Mouse (Mus musculus) megakaryocyte, embryonic 14.5 days (primary cell): ENCODE measurements at regions not wholly inside any gene's neighbourhood (a gene's known extent, or its start where the extent isn't known, plus 50 kb on each side); places are given as distances from the start of the nearest gene placed in this dataset.

Experiments
- FLI1 ChIP-seq: IDR thresholded peaks from 2 replicates; pipeline ENCODE4 v1.6.1; 2012; ENCODE audit warnings: low read length, inconsistent platforms, mixed read lengths
- GATA1 ChIP-seq: IDR thresholded peaks from 3 replicates; pipeline ENCODE4 v1.6.1; 2012; ENCODE audit warnings: mixed read lengths, low read length, inconsistent platforms, borderline replicate concordance

DNA sequence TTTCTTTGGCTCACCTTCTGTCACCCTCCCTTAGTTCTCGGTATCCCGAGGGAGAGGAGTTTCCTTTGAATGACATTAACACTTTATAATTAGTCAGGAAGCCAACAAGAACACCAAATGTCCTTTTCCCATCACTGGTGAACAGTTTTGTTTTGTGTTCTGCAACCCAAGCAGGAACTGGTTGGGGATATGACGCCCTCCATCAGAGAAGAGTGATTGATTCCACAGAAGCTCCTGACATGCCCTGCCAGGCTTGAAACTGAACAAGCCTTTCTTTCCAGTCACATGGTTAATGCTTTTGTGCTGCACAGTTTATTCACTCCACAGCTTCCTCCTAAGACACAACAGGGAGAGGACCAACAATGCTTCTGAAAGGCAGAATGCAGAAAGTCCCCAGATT is 57.8 kb downstream of the Tmsb4x start:
- no peak for TF ChIP-seq GATA1
- TF ChIP-seq FLI1, result no peak
